Mouse (Mus musculus): Measurements from ENCODE around the gene Lrrc56. TPM values are rescaled to one million over a fixed set of nuclear protein-coding genes. Genes with fewer than 3 reads are reported as not detected.
"Not testable (repeated sequence)": the region's sequence is repeated elsewhere in the genome, so short reads cannot be mapped to it uniquely, and the experiment has no call there.

Gene Lrrc56
- polyA plus RNA-seq, 1 experiment, result 5.5 TPM

DNA sequence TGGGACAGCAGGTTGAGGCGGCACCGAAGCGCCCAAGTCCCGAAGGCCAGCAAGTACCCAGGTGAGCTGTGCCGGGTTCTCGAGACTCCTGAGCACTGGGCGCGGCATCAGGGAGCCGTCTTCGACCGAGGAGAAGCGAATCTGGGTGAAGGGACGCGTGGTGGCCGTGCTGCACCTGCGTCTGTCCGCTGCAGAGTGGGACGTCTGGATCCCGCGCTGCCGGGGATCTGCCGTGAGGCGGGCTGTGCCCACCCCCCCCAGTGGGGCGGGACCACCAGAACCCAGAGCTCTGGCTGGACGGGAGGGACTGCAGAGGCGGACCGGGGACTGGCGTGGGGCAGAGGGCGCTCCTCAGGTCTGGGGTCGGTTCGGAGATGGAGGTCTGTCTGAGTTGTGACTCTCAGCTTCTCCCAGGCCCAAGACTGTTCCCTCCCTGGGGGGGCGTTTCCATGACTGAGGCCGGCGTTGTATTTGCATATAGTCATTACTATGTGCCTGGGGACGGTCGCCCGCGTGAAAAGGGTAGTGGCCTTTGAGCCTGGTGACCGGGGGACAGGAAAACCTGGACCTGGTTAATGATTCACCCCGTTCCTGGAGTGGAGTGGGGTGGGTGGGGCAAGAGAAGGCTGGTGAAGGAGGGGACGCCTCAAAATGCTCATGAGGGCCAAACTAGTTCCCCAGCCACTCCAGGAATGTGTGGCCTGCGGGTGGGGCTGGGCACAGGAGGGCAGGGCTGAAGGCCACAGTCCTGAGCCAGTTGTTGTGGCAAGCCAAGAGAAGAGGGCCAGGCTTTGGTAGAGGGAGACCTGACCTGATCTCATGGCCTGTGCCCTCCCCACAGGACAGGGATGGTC lies 22.1 kb downstream of the Lrrc56 start:
- DNase-seq (ENCODE audit: extremely low spot score in 1 of 2, low spot score in 1 of 2), result no peak

DNA sequence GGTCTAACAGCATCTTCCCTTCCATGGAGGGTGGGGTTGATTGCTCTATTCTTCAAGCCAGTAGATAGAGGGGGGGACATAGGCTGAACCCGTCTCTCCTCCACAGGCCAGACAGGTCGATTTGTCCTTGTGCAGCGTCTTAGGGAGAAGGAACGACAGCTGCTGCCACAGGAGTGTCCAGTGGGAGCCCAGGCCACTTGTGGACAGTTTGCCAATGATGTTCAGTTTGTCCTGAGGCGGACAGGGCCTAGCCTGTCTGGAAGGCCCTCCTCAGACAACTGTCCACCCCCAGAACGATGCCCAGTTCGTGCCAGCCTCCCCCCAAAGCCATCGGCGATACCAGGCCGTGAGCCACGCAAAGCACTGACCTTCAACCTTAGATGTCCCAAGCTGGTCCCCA lies 22.9 kb downstream of the Lrrc56 start:
- DNase-seq (ENCODE audit: extremely low spot score in 1 of 2, low spot score in 1 of 2), result no peak

DNA sequence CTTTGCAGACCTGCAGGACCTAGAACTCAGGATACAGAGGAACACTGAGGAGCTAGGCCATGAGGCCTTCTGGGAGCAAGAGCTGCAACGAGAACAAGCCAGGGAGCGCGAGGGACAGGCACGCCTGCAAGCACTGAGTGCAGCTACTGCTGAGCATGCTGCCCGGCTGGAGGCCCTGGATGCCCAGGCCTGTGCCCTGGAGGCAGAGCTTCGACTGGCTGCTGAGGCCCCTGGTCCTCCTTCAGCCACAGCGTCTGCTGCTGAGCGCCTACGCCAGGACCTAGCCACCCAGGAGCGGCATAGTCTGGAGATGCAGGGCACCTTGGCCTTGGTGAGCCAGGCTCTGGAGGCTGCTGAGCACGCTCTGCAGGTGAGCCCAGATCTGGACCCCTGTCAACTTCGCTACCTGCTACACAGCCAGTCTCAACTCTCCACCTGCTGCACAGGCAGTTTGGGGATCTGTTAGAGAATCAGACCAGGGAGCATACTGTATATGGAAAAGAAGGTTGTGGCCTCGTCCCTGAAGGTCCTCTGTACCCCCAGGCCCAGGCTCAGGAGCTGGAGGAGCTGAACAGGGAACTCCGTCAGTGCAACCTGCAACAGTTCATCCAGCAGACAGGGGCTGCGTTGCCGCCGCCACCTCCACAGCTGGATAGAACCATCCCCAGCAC lies 23.5 kb downstream of the Lrrc56 start:
- DNase-seq (ENCODE audit: extremely low spot score in 1 of 2, low spot score in 1 of 2), result no peak

DNA sequence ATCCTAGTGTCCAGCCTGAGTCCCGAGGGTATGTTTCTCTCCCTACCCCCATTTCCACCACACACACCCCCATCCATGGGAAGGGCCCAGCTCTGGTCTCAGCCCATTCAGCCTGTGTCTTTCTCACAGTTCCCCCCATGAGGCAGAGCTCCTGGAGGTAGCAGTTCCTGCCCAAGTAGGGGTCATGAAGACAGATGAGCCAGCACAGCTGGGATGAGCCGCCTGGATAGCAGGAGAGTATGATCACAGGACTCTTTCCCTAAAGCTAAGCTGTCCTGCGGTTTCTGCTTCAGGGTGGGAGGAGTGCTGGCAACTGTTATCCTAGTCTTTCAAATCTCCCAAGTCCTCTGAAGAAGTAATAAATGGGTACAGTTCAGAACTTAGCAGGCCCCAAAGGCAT lies 24.2 kb downstream of the Lrrc56 start:
- no peak for DNase-seq (ENCODE audit: extremely low spot score in 1 of 2, low spot score in 1 of 2)

DNA sequence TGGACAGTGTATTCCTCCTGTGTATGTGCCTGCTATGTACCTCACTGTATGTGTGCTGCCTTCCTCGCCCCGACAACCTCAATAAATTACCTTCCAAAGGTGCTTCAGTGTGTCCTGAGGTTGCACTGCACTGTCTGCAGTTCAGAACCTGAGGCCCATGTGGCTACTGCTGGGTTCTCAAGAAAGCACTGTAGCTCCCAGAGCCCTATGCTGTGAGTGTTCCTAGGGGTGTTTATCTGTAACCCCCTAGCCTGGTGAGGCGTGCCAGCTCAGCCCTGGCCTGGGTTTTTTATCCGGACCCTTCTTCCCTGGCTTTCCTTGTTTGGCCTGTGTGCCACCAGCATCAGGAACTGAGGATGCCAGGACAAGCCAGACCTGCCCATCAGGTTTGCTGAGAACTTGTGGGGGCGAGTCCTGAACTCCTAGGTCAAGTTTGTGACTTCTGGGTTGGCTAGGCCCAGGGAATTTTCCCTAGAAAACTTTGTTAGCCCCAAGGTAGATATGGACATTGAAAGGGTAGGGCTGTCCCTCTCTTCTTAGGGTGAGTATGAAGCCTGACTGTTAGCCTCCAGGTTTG lies 24.7 kb downstream of the Lrrc56 start:
- DNase-seq (ENCODE audit: extremely low spot score in 1 of 2, low spot score in 1 of 2), result no peak

DNA sequence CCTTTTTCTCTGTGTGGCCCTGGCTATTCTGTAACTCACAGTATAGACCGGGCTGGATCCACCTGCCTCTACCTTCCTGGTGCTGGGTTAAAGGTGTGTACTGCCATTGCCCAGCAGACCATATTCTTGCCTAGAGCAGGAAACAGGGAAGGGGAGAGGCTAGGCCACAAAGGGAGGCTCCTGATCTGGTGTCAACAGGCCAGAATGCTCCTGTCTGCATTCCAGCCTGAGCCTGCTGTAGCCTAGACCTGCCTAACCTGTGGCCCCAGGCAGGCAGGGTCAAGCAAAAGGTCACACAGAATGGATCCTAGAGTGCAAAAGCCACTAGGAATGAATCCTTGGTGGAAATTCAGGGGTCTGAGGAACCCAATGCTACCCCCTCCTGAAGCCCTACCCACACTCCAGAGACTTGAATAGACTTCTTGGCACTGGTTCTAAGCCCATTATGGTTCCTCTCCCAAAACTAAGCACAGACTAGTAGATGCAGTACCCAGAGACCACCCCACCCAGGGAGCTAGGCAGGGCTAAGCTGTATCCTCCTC lies 25.7 kb downstream of the Lrrc56 start:
- DNase-seq (ENCODE audit: extremely low spot score in 1 of 2, low spot score in 1 of 2), result no peak

DNA sequence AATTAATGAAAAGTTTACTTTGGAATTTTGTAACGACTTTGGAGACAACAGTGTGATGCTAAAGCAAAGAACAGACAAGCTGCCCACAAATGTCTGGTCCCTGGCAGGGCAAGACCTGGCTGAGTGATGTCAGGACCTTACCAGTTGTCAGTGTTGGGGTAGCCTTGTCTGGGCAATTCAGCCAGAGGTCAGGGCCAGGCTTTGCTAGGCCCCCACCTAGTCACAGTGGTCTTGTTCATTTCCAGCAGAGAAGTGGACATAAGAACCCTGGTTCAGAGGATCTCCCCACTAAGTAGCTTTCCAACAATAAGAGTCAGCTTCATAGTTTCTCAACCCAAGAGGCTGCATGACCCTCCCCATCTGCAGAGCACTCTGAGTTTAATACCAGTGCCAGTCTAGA lies 26.4 kb downstream of the Lrrc56 start:
- DNase-seq (ENCODE audit: extremely low spot score in 1 of 2, low spot score in 1 of 2), result no peak

DNA sequence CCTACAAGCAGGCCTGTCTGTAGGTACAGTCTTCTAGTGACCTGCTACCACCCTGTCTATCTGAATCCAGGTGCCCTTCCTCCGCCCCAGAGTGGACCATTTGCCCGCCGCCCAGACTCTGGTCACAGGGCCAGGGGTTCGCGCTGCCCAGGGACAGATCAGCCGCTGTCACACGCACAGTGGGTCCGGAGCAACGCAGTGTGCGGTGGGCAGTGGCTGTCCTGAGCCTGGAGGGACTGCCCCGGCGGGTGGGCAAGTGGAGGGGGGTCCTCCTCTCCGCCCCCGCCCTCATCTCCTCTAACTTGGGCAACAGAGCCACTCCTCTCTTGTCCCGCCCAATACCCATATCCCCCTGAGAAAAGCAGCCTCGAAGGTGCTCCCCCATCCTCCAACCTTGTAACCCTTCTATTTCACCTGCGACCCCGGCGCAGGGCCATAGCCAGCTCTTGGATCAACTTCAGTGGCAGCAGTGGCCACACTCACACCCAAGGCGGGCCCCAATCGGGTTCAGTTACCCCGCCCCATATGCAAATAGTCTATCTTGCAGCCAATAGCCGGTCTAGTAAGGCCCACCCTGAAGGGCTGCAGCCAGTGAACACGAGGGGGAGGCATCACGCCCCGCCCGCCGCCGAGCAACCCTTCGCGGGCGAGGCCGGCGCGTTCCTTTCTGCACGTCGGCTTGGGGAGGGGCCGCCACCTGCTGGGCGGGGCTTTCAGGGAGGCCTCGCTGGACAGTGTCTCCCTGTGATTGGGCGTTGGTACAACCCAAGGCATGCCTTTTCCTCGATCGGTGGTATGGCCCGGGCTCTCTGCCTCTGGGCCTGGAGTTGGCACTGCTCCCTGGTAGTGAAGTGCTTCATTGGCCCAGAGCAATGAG lies 27.5 kb downstream of the Lrrc56 start:
- DNase-seq (ENCODE audit: extremely low spot score in 1 of 2, low spot score in 1 of 2), result peak; percentile 89 to 90

DNA sequence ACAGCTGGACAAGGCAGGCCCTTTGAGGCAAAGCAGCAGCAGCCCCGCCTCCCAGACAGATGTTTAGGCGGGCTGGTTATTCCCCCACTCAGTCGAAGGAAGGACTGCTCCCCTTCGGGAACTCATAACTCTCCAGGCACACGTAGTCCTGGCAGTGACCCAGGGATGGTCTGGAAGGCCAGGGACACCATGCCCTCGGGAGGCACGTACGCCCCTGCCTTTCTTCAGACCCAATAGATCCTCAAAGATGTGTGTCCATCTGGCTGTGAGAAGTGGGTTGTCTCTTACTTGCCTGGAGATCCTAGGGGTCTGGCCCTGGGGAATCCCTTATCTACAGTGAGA lies 28.1 kb downstream of the Lrrc56 start:
- no peak for DNase-seq (ENCODE audit: extremely low spot score in 1 of 2, low spot score in 1 of 2)

DNA sequence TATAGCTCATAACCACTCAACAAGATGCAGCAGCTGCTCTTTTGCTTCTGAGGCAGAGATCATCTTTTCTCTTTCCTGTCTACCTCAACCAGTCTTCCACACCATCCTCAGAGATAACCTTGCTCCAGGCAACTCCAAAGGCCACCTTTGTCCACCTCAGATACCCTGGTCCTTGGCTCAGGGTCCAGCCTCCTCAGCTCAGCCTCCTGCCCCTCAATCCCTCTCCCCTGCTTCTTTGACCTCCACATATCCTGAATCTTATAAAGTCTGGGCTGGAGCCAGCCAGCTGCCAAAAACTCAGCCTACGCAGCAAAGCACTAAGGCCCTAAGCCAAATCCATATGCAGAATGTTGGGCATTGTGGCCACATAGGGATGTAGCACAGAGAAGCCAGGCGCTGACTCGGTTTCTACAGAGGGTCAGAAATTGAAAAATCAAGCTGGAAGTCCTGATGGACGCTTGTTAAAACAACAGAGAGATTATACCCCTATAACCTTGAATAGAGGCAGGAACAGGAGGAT lies 28.8 kb downstream of the Lrrc56 start:
- no peak for DNase-seq (ENCODE audit: extremely low spot score in 1 of 2, low spot score in 1 of 2)

DNA sequence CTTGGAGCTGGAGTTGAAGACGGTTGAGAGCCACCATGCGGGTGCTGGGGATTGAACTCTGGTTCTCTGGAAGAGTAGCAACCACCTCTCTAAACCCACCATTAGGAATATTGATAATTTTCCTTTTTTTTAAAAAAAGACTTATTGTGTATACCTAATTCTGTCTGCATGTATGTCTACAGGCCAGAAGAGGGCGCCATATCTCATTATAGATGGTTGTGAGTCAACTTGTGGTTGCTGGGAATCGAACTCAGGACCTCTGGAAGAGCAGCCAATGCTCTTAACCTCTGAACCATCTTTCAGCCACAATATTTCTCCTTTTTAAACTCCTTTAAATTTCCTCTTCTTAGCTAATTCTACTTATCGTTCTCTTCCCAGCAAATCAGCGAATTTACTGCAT lies 32.6 kb downstream of the Lrrc56 start:
- DNase-seq (ENCODE audit: extremely low spot score in 1 of 2, low spot score in 1 of 2), result no peak

DNA sequence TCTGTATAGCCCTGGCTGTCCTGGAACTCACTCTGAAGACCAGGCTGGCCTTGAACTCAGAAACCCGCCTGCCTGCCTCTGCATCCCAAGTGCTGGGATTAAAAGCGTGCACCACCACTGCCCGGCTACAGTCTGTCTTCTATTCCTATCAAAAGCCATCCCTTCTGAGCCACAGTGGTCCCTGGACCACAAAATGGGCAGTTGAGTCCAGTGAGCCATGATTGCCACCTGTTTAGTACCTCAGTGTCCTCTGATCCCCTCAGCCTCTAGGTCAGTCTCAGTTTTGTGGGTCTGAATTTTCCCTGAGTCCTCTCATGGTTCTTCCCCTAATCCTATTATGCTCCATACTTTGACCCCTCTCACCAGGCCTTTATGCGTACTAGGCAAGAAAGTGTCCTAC lies 33.8 kb downstream of the Lrrc56 start:
- no peak for DNase-seq (ENCODE audit: extremely low spot score in 1 of 2, low spot score in 1 of 2)

DNA sequence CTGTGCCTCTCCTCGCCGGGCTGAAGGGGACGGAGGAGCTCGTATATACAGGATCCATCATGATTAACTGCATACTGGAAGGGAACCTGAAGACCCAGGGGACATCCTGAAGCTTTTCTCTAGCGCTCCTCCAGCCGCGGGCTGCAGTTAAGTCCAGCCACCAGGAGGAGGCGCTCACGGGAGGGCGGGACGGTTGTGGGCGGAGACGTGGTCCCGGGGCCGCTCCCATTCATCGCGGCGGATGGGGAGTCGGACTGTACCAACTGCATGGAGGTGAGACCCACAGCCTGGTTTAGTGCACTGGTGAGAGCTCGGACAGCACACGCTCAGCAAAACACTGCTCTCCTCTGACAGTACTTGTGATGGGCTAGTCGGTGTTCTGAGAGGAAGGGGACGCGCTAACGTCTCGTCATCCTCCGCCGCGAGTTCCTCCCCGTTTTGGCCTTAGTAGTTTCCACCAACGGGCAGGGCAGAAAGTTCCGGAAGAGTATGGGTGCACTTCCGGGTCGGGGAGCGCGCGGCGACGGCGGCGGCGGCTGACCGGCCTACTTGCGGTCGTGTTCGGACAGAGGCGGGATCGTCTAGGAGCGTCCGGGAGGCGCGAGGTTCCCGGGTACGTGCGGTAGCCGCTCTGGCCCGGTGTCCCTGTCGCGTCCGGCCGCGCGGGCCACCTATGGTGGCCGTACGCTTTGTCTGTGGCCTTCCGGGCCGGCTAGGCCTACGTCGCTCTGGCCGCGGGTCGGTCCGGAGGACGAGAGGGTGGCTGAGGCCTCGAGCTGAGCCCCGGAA lies 34.5 kb downstream of the Lrrc56 start, which contains the start of gene Phrf1:
Gene Phrf1, plus strand, starts transcription at position 506 of the 789 bp plus-strand sequence.
- peak; percentile 72 to 95 for DNase-seq (ENCODE audit: extremely low spot score in 1 of 2, low spot score in 1 of 2)

DNA sequence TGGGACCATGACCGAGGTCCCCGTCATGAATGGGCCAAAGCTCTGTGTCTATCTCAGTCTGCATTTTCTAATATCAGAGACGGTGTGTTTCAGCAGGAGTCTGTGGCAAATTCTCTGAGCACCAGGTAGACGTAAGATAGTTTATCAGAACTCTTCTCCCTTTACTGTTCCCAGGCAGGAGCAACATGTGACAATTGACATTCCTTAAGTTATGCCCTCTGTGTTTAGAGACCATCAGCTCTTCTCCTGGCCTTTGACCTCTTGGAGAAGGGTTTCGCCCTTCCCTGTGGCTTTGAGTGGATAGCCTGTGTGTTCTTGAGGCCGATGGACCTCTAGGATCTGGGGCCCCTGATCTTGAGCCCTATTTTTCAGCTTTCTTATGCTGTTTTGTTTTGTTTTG lies 35.7 kb downstream of the Lrrc56 start:
- DNase-seq (ENCODE audit: extremely low spot score in 1 of 2, low spot score in 1 of 2), result no peak

DNA sequence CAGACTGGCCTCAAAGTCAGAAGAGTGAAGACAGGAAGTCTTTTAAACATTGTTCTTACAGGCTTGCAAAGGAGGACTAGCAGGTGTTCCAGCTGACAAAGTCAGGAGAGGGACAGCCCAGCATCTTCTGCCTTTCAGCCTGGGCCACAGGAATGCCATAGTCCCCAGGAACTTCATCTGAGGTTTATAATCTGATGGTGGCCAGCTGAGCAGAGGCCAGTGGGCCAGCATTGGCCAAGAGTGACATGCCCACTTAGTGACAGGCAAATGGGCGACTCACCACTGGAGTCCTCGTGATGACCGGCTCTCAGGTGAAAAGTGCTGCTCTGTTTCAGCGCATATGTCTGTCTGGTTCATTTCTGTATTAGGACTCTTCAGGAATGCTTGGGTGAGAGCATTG lies 36.6 kb downstream of the Lrrc56 start:
- DNase-seq (ENCODE audit: extremely low spot score in 1 of 2, low spot score in 1 of 2), result no peak

DNA sequence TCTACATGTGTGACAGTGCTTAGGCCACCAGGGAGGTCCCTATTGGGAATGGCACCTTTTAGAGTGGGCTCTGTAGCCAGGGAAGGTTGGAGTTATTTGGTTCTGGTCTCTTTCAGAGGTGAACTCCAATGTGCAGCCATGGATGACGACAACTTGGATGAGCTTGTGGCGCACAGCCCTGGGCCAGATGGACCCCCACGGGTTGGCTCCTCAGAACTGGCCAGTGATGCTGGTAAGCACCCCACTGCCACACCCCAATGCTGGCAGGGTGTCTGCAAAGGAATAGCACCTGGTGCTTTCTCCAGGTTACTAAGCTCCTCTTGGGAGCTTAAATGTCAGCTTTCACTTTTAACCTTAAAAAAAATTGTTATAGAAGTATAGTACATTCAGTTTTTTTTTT lies 37.2 kb downstream of the Lrrc56 start:
- no peak for DNase-seq (ENCODE audit: extremely low spot score in 1 of 2, low spot score in 1 of 2)

DNA sequence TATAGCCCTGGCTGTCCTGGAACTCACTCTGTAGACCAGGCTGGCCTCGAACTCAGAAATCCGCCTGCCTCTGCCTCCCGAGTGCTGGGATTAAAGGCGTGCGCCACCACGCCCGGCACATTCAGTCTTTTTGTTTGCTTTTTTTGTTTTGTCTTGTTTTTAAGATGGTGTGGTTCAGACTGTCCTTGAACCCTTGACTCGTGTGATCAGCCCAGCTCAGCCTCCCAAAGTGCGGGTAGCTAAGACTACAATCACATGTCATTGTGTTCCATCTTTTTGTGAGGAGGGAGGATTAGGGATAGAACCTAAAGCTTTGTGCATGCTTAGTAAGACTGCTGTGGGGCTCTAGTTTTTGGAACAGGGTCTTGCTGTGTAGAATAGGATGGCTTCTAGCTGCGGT lies 37.6 kb downstream of the Lrrc56 start:
- DNase-seq (ENCODE audit: extremely low spot score in 1 of 2, low spot score in 1 of 2), result no peak

DNA sequence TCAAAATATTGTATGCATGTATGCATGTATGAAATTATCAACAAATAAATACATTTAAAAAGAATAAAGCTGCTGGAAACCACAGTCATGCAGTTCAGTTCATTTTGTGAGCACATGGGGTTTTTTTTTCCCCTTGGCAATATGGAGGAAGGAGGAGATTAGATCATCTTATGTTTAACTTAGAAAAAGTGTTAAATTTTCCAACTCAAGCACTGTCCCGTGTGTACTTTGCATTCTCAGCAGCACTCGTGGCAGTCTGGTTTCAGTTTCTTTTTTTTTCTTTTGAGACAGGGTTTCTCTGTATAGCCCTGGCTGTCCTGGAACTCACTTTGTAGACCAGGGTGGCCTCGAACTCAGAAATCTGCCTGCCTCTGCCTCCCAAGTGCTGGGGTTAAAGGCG lies 56.5 kb downstream of the Lrrc56 start:
- DNase-seq (ENCODE audit: extremely low spot score in 1 of 2, low spot score in 1 of 2), result not testable (repeated sequence)

DNA sequence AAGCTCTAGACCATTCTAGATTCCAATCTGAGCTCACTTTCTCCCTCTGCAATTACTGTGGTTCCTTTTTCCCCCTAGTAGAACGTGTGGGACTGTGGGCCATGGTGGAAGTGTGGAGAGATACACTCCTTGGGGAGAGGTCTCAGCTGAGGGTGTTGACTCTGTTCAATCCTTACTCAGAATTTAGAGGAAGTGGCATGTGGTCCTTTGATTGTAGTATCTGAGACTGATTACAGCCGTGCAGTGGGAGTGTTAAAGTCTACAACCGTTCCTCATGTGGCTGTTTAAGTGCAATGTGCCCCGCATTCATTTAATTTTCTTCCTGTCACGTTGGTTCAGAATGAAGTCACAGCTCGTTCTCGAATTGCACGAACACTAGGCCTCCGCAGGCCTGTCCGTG lies 62.2 kb downstream of the Lrrc56 start:
- DNase-seq (ENCODE audit: extremely low spot score in 1 of 2, low spot score in 1 of 2), result no peak

Data from frontal cortex, adult 2 months (tissue).